Comparison of ENCODE assay signal across 8 mouse cellular contexts in the genomic region with DNA sequence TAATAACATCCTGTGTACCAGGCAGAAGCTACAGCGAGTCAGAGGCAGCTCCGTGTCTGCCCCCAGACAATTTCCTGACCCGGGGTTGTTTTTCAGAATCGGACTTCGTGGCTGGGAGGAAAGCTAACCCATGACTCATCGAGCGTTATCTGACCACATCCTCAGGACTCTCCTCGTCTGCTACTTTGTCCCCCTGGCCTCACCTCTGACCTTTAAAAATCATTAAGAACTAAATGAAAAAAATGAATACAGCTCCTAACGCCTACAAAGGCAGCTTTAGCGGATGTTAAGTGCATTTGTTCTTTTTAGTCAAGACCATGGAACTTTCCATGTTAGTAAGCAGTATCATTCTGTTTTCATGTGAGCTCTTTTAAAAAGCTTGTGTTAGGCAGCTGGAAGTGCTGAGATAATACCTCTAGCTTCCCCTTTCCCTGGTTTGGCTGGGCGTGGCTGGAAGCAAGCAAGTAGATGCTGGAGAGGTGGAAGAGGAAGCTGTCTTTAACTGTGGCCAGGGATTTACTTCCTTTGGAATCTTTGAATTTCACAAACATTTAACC. TPM values are rescaled to one million over a fixed set of nuclear protein-coding genes. Genes with fewer than 3 reads are reported as not detected.
DNase-seq lines count a peak whose midpoint lies in the region; ATAC-seq and TF ChIP-seq lines count a peak whose summit lies in the region.

No protein-coding gene starts in this region.

- peak; percentile 77 for DNase-seq in kidney, adult 2 months
- peak in 1 of 2 experiments; percentile 45 for DNase-seq in heart, adult 2 months
- DNase-seq in kidney, postnatal 25 days, result peak; percentile 47 to 73
- peak; percentile 43 for DNase-seq in naive thymus-derived CD4-positive, alpha-beta T cell, adult 2 months (ENCODE audit: low read depth)
- no peak for DNase-seq in thymus, postnatal 10 days (ENCODE audit: low spot score in 2 of 2)
- no peak for DNase-seq in hindbrain, embryonic 11.5 days (ENCODE audit: low spot score)
- DNase-seq in left cerebral cortex, postnatal 4 days, result no peak

- intact Hi-C loops in heart, adult 2 months (cut with DNase I), result no loop called here
- intact Hi-C loops in left cerebral cortex, postnatal 4 days (cut with DNase I), result no loop called here

- ATAC-seq in kidney, embryonic 14.5 days (ENCODE audit: low FRiP score, low TSS enrichment), result no peak
- ATAC-seq in hindbrain, embryonic 11.5 days (ENCODE audit: low FRiP score), result no peak

- H3K4me2 ChIP-seq in kidney, embryonic 14.5 days (replicated peaks; ENCODE audit: low read depth, low read length), result no peak overlapping the region
- no peak overlapping the region for H3K4me2 ChIP-seq in hindbrain, embryonic 11.5 days (replicated peaks; ENCODE audit: low read depth, low read length)

- H3K79me2 ChIP-seq in heart, adult 2 months (replicated peaks; ENCODE audit: control insufficient read depth, insufficient read depth, low read length), result no peaks in the 10 kb centered on the region

- TF ChIP-seq EP300 in heart, adult 2 months (IDR thresholded peaks at IDR 0.05; ENCODE audit: insufficient read depth, low read depth, low read length), result no peak

- H3K4me3 ChIP-seq in kidney, adult 2 months (ENCODE audit: insufficient read depth, low read depth, low read length), result no peak overlapping the region
- H3K4me3 ChIP-seq in kidney, embryonic 14.5 days (ENCODE audit: low read length), result no peak overlapping the region
- no peak overlapping the region for H3K4me3 ChIP-seq in heart, adult 2 months
- H3K4me3 ChIP-seq in hindbrain, embryonic 11.5 days (ENCODE audit: low read depth, low read length), result no peak overlapping the region

- H3K4me1 ChIP-seq in kidney, adult 2 months (ENCODE audit: control insufficient read depth, insufficient read depth, low read length), result 0 out of 2 replicates have a peak, but pooled peaks cover 6% of the 10 kb centered on the region
- H3K4me1 ChIP-seq in kidney, embryonic 14.5 days (ENCODE audit: control insufficient read depth, insufficient read depth, low read length), result 0 out of 2 replicates have a peak, but pooled peaks cover under 1% of the 10 kb centered on the region
- H3K4me1 ChIP-seq in heart, adult 2 months (ENCODE audit: control insufficient read depth, insufficient read depth, low read length), result peaks cover 9% of the 10 kb centered on the region
- H3K4me1 ChIP-seq in hindbrain, embryonic 11.5 days (replicated peaks; ENCODE audit: control insufficient read depth, insufficient read depth, low read length), result no peaks in the 10 kb centered on the region

- no peak for TF ChIP-seq POLR2A in kidney, adult 2 months (IDR thresholded peaks at IDR 0.05; ENCODE audit: low read depth, low read length)
- TF ChIP-seq POLR2A in heart, adult 2 months (IDR thresholded peaks at IDR 0.05; ENCODE audit: insufficient read depth, low read depth, low read length), result no peak

- no peak overlapping the region for H3K9ac ChIP-seq in kidney, embryonic 14.5 days (ENCODE audit: low read depth, low read length)
- H3K9ac ChIP-seq in heart, adult 2 months (ENCODE audit: low read depth, low read length), result no peak overlapping the region
- H3K9ac ChIP-seq in hindbrain, embryonic 11.5 days (ENCODE audit: low read depth, low read length), result no peak overlapping the region

- no peaks in the 10 kb centered on the region for H3K9me3 ChIP-seq in kidney, embryonic 14.5 days (ENCODE audit: control insufficient read depth, low read length)
- no peaks in the 10 kb centered on the region for H3K9me3 ChIP-seq in hindbrain, embryonic 11.5 days (ENCODE audit: control insufficient read depth, low read length)

- 22% methylated on average over 11 of the region's 11 CpGs for WGBS in kidney, adult 2 months
- 36% methylated on average over 11 of the region's 11 CpGs for WGBS in kidney, embryonic 14.5 days
- WGBS in heart, adult 2 months, result 20% methylated on average over 11 of the region's 11 CpGs
- 74% methylated on average over 11 of the region's 11 CpGs for WGBS in hindbrain, embryonic 11.5 days

- H3K27me3 ChIP-seq in kidney, adult 2 months (replicated peaks; ENCODE audit: control insufficient read depth, insufficient read depth, low read length), result no peaks in the 10 kb centered on the region
- no peaks in the 10 kb centered on the region for H3K27me3 ChIP-seq in kidney, embryonic 14.5 days (ENCODE audit: control insufficient read depth, insufficient read depth, low read length)
- H3K27me3 ChIP-seq in heart, adult 2 months (ENCODE audit: control insufficient read depth, insufficient read depth, low read length), result no peaks in the 10 kb centered on the region
- H3K27me3 ChIP-seq in hindbrain, embryonic 11.5 days (ENCODE audit: control insufficient read depth, insufficient read depth, low read length), result no peaks in the 10 kb centered on the region

- TF ChIP-seq CTCF in kidney, adult 2 months (conservative IDR thresholded peaks at IDR 0.05; ENCODE audit: insufficient read depth, insufficient read length, low read depth, low read length), result no peak
- no peak for TF ChIP-seq CTCF in heart, adult 2 months (IDR thresholded peaks at IDR 0.05)

- H3K27ac ChIP-seq in kidney, adult 2 months (ENCODE audit: insufficient read depth, low read depth, low read length), result peak overlapping the region; percentile 77
- no peak overlapping the region for H3K27ac ChIP-seq in kidney, embryonic 14.5 days (ENCODE audit: low read depth, low read length)
- H3K27ac ChIP-seq in heart, adult 2 months, result peak overlapping the region; percentile 46
- H3K27ac ChIP-seq in hindbrain, embryonic 11.5 days (ENCODE audit: low read depth, low read length), result no peak overlapping the region

- H3K36me3 ChIP-seq in kidney, adult 2 months (ENCODE audit: control insufficient read depth, insufficient read depth, low read length), result no peaks in the 10 kb centered on the region
- no peaks in the 10 kb centered on the region for H3K36me3 ChIP-seq in kidney, embryonic 14.5 days (ENCODE audit: control insufficient read depth, insufficient read depth, low read length)
- no peaks in the 10 kb centered on the region for H3K36me3 ChIP-seq in heart, adult 2 months (ENCODE audit: control insufficient read depth, insufficient read depth, low read length)
- no peaks in the 10 kb centered on the region for H3K36me3 ChIP-seq in hindbrain, embryonic 11.5 days (ENCODE audit: control insufficient read depth, insufficient read depth, low read length)

RNA-seq across cellular contexts. Expression of a gene that starts 24.3 kb away (rescaled TPM):
- 27.6 and 29.1 TPM in 2 replicates for polyA plus RNA-seq in kidney, adult 2 months (2012; rRNA removed)
- polyA plus RNA-seq in kidney, embryonic 14.5 days (2014; fragmentation: Nextera tagmentation; extraction: Ambion mirVana), result 25.5 and 25.6 TPM in 2 replicates
- total RNA-seq in heart, adult 2 months (2021), result 10 to 100 TPM; 25.9 to 35.7 TPM
- polyA plus RNA-seq in heart, adult 2 months (2012; rRNA removed), result 30.9 and 53.1 TPM in 2 replicates
- polyA plus RNA-seq in hindbrain, embryonic 11.5 days (2014; fragmentation: Nextera tagmentation; extraction: Ambion mirVana), result 47.7 and 57.6 TPM in 2 replicates
- 100 to 1,000 TPM; 189 to 209 TPM for total RNA-seq in left cerebral cortex, postnatal 4 days (2021)

RNA-seq across cellular contexts. Expression of a gene that starts 37.5 kb away (rescaled TPM):
- 2.5 and 2.8 TPM in 2 replicates for polyA plus RNA-seq in kidney, adult 2 months (2012; rRNA removed)
- polyA plus RNA-seq in kidney, embryonic 14.5 days (2014; fragmentation: Nextera tagmentation; extraction: Ambion mirVana), result 9.1 and 9.8 TPM in 2 replicates
- total RNA-seq in heart, adult 2 months (2021), result 1 to 10 TPM; 7.5 to 8.1 TPM
- polyA plus RNA-seq in heart, adult 2 months (2012; rRNA removed), result 3.9 and 8.8 TPM in 2 replicates
- 17.8 and 20.3 TPM in 2 replicates for polyA plus RNA-seq in hindbrain, embryonic 11.5 days (2014; fragmentation: Nextera tagmentation; extraction: Ambion mirVana)
- total RNA-seq in left cerebral cortex, postnatal 4 days (2021), result 1 to 10 TPM; 7.4 to 8.3 TPM

Comparison
In these comparisons a context has a peak if more than half of its experiments do, and no peak if none do; other contexts are left out.
1. H3K27ac ChIP-seq: peak in kidney, adult 2 months (single experiment) and heart, adult 2 months (single experiment); none in kidney, embryonic 14.5 days (single experiment) and hindbrain, embryonic 11.5 days (single experiment).
2. DNase-seq: peak in kidney, adult 2 months (single experiment), kidney, postnatal 25 days (2 of 2) and naive thymus-derived CD4-positive, alpha-beta T cell, adult 2 months (single experiment); none in thymus, postnatal 10 days (0 of 2), hindbrain, embryonic 11.5 days (single experiment) and left cerebral cortex, postnatal 4 days (single experiment).